Mouse (Mus musculus): ENCODE measurements around the gene Hspa12b. TPM values are rescaled to one million over a fixed set of nuclear protein-coding genes. Genes with fewer than 3 reads are reported as not detected.

Gene Hspa12b
- total RNA-seq, 2 experiments from 2014 or later, result 9.8 to 11.0 TPM

DNA sequence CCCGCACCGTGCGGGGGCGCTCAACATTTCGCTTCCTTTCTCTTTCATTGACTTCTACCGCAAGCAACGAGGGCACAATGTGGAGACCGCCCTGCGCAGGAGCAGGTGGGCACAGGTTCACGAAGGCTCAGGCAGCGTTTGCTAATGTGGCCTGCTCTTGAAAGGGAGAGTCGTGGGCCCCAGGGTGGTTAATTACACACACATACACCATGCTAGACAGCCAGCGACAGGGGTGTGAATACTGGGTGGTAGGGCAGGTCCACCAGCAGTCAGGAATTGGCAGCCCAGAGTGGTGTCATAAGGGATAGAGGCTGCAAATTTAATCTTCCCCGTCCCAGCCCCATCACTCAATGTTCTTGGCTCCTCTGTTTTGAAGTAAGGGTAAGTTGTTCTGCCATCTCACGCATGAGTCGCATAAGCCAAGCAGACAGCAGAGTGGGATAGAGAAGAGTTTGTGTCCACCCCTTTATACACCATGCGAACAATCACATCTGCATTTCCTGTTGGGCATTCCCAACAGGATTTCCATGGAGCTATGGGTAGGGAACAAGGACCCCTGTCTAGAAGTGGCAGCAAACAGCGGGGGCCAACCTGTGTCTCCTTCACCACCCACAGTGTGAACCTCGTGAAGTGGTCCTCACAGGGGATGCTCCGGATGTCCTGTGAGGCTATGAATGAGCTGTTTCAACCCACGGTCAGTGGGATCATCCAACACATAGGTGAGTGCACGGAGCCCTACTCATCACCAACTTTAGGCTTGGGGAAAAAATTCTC, 16.1 kb downstream of the Hspa12b start:
- intact Hi-C loops (cut with DNase I), result loop anchor here (5.0 kb wide), 1 partner anchor 46 kb away; no protein-coding TSS in a partner anchor
- no peak for DNase-seq (ENCODE audit: extremely low spot score in 1 of 2, low spot score in 2 of 2)

DNA sequence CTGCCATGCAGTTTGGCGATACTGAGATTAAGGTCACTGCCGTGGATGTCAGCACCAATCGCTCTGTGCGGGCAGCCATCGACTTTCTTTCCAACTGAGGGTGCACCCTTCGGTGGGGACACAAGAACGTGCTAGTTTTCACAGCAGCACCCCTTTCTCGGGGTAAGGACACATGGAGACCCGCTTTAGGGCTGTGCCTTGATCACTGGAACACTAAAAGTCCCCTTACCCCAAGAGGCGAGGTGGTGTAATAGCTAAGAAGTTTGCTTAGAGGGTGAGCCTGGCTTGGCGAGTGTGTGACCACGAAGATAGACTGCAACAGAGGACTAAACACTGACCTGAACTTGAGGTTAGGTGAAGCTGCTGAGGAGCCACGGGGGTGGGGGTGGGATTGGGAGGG, 18.0 kb downstream of the Hspa12b start:
- no peak for DNase-seq (ENCODE audit: extremely low spot score in 1 of 2, low spot score in 2 of 2)
- intact Hi-C loops (cut with DNase I), result no loop called here

DNA sequence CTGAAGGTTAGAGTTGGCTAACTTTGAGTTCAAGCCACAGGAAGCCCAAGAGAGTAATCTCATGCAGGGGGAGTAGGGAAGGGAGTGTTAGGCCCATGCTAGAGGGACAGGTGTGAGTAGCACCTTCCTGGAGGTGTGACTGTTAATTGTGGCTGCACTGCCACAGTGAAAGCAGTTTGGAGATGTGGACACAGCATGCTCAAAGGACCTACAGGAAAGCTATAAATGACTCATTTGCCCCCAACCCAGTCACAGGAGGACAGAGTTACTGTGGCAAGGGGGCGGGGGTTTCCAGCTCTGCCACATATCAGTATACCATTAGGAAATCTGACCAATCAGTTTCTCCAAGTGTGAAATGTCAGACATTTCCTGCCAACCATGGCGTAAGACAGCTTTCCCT, 18.5 kb downstream of the Hspa12b start:
- intact Hi-C loops (cut with DNase I), result no loop called here
- no peak for DNase-seq (ENCODE audit: extremely low spot score in 1 of 2, low spot score in 2 of 2)

DNA sequence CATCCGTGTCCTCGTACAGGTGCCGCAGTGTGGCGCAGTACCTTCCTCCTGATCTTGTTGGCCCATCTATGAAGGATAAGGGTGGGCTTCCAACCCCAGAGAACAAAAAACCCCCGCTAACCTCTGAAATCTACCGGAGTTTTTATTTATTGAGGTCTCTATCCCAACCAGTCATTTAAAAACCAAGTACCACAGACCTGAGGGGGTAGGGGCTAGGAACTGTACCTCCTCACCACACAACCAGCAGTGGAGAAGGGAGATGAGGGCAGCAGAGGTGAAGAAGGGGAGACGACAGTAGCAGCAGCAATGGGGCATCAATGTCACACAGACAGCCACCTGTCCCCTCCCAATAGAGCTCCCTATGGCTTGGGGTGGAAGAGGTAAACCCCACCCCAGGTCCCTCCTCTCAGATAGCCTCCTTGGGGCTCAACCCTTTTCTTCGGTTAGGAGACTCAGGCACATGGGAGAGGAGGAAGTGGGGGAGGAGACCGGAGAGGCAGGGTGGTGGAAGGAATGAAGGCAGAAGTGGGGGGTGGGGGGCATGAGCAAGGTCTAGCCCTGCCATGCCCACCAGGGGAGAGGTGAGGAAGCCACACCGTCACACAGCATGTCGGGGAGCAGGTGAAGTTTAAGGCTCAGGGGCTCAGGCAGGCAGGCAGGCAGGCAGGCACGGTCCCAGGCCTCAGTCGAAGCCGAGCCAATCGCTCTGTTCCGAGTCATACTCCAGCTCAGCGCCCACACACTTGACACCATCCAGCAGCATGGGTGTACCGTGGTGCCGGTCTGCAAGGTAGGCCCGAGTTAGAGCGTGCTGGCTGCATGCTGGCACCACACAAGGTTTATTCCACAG, 19.3 kb downstream of the Hspa12b start:
- intact Hi-C loops (cut with DNase I), result no loop called here
- no peak for DNase-seq (ENCODE audit: extremely low spot score in 1 of 2, low spot score in 2 of 2)

DNA sequence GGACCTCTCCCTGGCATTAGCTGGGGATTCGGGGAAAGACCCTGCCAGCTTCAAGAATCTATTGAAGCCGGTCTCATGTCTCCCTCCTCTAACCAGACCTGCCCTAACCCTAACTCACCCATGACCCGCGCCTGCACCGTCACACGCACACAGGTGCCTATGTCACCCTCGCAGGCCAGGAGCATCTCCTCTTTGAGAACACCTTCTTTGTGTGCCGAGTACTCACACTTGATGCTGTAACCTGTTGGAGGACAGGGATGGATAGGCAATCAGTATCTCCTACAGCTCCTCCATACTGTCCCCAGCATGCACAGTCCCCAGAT, 19.9 kb downstream of the Hspa12b start:
- no peak for DNase-seq (ENCODE audit: extremely low spot score in 1 of 2, low spot score in 2 of 2)
- intact Hi-C loops (cut with DNase I), result no loop called here

DNA sequence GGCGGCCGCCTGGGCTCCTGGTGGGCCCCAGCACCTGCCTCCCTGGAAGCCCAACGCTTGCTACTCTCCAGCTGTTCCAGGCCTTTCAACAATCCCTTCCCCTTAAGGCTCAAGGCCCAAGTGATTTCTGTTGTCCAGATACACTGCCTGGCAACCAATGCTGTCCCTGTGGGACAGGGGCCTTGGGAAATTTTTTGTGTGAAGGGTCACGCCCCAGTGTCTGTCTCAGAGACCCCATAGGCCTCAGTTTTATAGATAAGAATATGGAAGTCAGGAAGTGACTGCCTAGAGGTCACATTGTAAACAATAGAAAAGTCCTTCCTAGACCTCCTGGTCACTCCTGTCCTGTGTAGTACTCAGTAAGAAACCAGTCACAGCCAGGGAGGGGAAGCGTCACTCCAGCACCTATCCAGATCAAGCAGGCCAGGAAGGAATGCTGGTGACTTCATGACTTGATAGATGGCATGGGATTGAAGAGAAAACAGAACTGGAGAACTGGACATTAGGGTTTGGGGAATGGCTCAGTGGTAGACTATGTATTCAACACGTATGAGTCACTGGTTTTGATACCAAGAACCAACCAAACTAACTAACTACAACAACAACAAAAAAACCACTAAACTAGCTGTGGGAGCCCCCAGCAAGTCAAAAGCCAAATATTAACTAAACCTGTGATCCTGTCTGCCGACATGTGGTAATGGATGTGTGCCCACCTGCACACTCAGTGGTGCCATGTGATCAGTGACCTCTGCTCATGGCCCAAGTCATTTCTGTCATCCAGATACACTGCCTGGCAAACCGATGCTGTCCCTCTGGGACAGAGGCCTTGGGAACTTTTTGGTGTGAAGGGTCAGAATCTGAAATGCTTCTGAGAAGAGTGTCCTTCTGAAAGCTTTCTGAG, 21.5 kb downstream of the Hspa12b start:
- DNase-seq (ENCODE audit: extremely low spot score in 1 of 2, low spot score in 2 of 2), result no peak
- intact Hi-C loops (cut with DNase I), result no loop called here

DNA sequence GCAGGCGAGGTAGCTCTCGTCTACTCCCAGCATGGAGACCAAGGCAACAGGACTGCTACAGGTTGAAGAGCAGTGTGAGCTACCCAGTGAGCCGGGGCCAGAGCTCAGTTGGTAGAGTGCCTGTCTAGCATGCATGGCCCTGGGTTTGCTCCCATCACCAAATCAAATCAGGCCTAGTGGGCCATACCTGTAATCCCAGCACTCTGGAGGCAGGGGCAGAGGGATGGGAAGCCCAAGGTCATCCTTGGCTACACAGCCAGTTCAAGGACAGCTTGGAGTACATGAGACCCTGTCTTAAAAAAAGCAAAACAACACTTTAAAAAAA, 22.1 kb downstream of the Hspa12b start:
- intact Hi-C loops (cut with DNase I), result no loop called here
- DNase-seq (ENCODE audit: extremely low spot score in 1 of 2, low spot score in 2 of 2), result no peak

DNA sequence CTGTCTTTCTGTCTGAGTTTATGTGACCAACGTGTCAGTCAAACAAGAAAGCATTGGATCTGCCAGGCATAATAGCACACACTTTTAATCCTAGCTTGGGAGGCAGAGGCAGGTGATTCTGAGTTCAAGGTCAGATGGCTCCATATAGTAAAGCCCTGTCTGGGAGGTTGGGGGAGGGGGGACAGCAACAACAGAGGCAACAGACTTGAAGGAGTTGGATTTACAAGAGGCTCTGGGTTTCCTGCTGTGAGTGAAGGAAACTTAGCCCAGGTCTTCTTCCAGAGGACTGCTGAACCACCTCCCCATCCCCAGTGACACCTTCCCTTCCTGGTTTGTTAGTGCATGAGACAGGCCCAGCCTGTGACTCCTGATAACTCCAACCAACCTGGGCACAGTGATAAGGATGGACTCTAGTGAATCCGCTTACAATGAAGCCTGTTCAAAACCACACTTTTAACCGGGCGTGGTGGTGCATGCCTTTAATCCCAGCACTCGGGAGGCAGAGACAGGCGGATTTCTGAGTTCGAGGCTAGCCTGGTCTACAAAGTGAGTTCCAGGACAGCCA, 25.2 kb downstream of the Hspa12b start:
- intact Hi-C loops (cut with DNase I), result no loop called here
- DNase-seq (ENCODE audit: extremely low spot score in 1 of 2, low spot score in 2 of 2), result no peak

DNA sequence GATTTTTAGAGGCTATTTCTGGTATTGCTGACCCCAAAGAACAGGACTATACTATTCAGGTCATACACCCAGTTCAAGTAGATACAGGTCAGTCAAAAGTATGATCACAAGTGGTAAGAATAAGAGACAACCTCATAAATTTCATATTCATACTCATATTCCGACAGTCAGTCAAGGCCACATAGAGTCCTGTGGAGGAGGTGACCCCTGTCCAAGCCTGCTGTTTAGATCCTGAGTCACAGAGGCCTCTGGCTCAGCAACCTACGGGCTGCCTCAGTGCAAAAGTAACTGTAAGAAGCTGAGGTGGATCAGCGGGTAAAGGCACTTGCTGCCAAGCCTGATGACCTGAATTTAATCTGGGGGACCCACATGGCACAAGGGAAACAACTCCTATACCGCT, 27.0 kb downstream of the Hspa12b start:
- intact Hi-C loops (cut with DNase I), result no loop called here
- no peak for DNase-seq (ENCODE audit: extremely low spot score in 1 of 2, low spot score in 2 of 2)

DNA sequence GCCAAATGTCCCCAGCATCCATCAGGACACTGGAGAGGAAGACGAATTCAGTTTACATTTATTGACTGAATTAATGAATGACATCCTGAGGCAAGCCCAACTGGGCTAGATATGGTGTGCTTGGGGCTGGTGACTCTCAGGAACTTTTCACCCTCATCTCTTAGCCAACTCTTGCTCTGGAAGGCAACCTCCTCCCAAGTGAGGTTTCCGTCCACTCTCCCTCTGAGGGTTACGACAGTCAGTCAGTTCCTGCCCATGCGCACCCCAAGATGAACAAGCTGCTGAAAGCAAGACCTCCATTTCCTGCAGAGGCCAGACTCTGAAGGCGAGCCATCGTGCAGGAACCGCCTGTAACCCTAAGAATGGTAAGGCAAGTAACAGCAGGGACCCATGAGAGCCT, 29.9 kb downstream of the Hspa12b start:
- intact Hi-C loops (cut with DNase I), result no loop called here
- DNase-seq (ENCODE audit: extremely low spot score in 1 of 2, low spot score in 2 of 2), result no peak

DNA sequence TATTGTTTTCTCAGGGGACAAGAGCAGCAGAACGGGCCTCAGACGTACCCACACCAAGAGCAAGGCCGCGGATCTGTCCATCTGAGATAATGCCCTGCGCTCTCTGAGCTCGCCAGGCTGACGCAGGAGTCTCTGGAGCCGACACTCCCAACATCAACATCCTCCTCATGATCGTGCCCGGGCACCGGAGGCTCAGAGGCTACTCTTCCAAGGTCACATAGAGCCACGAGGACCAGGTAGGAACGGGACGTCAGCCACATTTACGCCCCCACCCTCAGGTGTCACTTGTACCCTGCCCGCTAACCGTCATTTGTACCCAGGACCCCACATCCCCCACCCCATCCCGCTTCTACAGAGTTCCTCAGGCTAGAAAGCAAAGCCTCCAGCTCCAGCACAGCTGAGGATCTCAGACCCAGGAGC, 32.4 kb downstream of the Hspa12b start:
- peak in 1 of 2 experiments; percentile 44 for DNase-seq (ENCODE audit: extremely low spot score in 1 of 2, low spot score in 2 of 2)

DNA sequence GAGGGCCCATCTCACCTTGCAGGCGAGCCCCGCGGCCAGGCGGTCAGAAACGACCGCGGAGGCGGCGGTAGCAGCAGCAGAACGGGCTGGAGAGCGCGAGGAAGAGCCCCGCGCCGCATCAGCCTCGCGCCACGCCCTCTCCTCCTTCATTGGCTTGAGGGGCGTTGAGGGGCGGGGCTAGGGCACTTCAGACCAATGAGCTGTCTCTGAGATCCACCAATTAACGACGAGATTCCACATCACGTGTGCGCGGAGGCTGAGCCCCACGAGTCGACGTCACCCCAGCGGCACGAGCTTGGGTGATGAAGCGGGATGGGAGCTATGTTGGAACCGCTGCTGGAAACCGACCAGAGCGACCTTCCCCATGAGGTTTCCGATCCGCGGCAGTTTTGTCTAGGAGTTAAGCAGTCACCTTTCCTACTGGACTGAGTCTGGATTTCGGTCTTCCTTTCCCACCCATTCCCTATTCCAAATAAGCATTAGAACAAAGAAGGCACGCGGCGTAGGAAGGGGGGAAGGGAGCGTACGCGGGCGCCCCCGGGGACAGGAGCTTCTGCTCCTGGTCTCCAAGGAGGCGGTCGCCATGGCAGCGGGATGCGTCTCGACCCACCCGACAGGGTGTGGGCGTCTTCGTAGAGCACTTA, 33.0 kb downstream of the Hspa12b start, which contains the start of gene 1700037H04Rik:
1700037H04Rik (minus strand) TSS at position 144 of the 644 bp plus-strand sequence.
- intact Hi-C loops (cut with DNase I), result loop anchor here (5.0 kb wide), 1 partner anchor 63 kb away; no protein-coding TSS in a partner anchor

More for the DNA sequence above, 32.4 kb downstream of the Hspa12b start:
- intact Hi-C loops (cut with DNase I), result no loop called here

DNA sequence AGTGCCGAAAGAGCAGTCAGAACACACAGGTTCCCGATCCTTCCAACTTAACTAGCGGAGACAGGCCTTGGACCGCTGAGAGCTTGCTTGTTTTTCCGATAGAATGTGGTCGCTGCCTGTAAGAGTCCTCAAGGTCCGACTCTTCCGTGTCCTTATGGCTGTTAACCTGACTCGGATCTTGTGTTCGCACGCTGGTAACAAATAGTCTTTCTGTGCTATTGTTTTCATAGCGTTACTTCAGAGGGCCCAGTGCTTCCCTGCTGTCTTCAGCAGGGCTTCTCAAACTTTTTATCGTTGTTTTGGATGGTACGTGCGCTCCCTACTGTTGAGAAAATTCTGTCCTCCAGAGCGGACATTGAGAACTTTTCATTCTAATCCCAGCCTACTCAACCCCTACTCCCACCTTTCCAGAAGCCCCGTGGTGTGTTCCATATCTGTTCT, 33.6 kb downstream of the Hspa12b start:
- DNase-seq (ENCODE audit: extremely low spot score in 1 of 2, low spot score in 2 of 2), result no peak
- intact Hi-C loops (cut with DNase I), result loop anchor here (5.0 kb wide), 1 partner anchor 63 kb away; no protein-coding TSS in a partner anchor

More for the DNA sequence above, 33.0 kb downstream of the Hspa12b start, which contains the start of gene 1700037H04Rik:
- DNase-seq (ENCODE audit: extremely low spot score in 1 of 2, low spot score in 2 of 2), result peak; percentile 97 to 99

DNA sequence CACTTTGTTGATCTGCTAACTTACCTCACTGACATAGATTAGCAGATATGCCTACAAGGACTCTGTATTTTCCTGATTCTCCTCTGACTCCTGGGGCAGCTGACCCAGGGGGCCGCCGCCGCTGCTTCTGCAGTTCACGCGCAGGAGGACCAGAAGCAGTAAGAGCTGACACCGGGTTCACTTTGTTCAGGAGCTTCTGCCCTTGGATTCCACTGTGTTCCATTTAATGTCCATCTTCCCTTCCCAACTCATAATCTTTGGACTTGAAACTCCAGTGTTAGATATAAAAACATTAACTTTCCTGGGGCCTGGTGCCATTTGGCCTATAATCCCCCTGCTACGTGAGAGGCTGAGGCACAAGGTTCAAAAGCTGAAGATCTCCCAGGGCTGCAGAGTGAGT, 36.8 kb downstream of the Hspa12b start:
- intact Hi-C loops (cut with DNase I), result loop anchor here (5.0 kb wide), 1 partner anchor 67 kb away; no protein-coding TSS in a partner anchor

DNA sequence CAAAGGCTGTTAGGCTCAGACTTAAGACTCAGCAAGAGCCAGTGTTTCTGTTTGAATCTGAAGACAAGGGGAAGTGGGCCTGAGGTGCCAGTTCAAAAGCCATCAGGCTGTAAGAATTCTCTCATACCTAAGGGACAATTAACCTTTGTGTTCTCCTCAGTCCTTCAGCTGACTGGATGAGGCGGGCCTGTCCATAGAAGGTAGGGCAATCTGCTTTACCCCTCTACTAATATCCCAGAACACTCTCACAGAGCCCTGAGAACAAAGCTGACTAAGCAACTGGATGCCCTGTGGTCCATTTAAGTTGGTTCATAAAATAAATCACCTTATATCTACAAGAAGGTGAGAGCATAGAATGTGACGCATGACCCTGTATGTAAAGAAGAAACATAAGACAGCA, 39.1 kb downstream of the Hspa12b start:
- DNase-seq (ENCODE audit: extremely low spot score in 1 of 2, low spot score in 2 of 2), result no peak
- intact Hi-C loops (cut with DNase I), result no loop called here

More for the DNA sequence above, 36.8 kb downstream of the Hspa12b start:
- DNase-seq (ENCODE audit: extremely low spot score in 1 of 2, low spot score in 2 of 2), result no peak

DNA sequence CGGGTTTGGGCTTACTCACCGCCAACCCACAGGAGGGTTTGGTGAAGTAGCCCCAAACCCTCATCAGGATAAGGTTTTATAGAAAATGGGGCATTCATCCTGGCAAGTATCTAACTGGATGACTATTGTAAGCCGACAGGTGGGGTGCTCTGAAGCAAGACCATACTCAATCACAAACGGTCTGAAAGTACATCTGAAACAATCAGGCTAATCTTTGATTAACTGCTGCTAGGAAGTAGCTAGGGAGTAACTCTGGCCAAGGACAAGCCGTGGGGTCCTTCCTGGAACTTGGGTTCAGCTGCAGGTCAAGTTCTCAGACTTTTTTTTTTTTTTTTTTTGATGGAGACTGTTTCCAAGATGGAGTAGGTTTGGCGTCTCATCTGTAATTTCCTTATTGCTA, 40.9 kb downstream of the Hspa12b start:
- intact Hi-C loops (cut with DNase I), result no loop called here
- DNase-seq (ENCODE audit: extremely low spot score in 1 of 2, low spot score in 2 of 2), result no peak

DNA sequence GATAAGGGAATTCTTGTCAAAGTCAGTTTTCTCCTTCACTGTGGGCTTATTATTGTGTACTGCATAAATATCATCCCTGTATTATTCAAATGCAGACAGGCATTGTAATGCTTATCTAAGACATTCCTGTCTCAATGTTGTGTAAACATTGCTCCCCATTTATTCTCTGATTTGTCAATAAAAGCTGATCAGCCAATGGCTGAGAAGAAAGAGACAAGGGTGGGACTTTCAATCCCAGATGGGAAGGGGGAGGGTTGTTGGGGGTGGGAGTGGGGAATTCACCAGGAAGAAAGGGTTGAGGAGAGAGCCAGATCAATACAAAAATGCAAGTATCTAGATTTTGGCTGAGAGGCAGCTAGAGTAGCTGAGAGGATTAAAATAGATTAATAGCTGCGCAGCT, 41.8 kb downstream of the Hspa12b start:
- intact Hi-C loops (cut with DNase I), result no loop called here
- DNase-seq (ENCODE audit: extremely low spot score in 1 of 2, low spot score in 2 of 2), result no peak

DNA sequence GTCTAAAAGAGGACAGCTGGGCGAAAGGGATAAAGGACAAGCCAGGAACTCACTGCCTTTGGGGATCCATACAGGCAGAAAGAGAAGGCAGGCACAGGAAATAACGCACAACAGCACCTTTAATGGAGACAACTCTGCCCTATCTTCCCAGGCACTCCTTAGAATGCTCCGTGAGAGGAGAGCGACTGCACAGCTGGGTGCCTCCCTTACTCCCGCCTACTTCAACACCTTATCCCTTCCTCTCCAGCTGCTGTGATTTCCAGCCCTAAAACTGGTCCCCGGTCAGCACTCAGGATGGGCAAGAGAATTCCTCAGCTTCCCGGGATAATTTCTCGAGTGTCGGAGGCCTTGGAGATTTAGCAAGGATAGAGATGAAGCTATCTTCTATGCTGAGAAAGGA, 43.9 kb downstream of the Hspa12b start:
- intact Hi-C loops (cut with DNase I), result no loop called here
- DNase-seq (ENCODE audit: extremely low spot score in 1 of 2, low spot score in 2 of 2), result no peak
